Mouse (Mus musculus) gonadal fat pad, adult 2 months (tissue): ENCODE measurements around the gene Sycp2. TPM values are rescaled to one million over a fixed set of nuclear protein-coding genes. Genes with fewer than 3 reads are reported as not detected.

ENCODE experiments used
- DNase-seq: peaks from one replicate; pipeline ENCODE4 v3.0.0-alpha.2; 2012; ENCODE audit warnings: low read depth
- polyA plus RNA-seq: library from polyadenylated mRNA; depleted of rRNA; stranded (reverse); fragments of >200 nt; gene quantifications from 2 replicates; pipeline ENCODE4 v1.2.3, GENCODE M21; 2012; rRNA removed

Gene Sycp2
- 0.05 TPM in 2 replicates for polyA plus RNA-seq

- DNase-seq: no peak
Measured at GRCm38 (mm10) chr2:178407053-178407815, at the start of gene Sycp2. Gene Sycp2, minus strand, starts transcription at chr2:178407685.

- no peak for DNase-seq
Measured at GRCm38 (mm10) chr2:178454664-178455516, 47.4 kb upstream of the Sycp2 start.

- DNase-seq: no peak
Measured at GRCm38 (mm10) chr2:178450961-178451360, 43.5 kb upstream of the Sycp2 start.

GRCm38 (mm10) chr2:178450236-178450635 is 42.8 kb upstream of the Sycp2 start:
- no peak for DNase-seq

GRCm38 (mm10) chr2:178449386-178449785 is 41.9 kb upstream of the Sycp2 start:
- no peak for DNase-seq

GRCm38 (mm10) chr2:178437311-178437710 is 29.8 kb upstream of the Sycp2 start:
- no peak for DNase-seq

- no peak for DNase-seq
Measured at GRCm38 (mm10) chr2:178433903-178434302, 26.4 kb upstream of the Sycp2 start.

GRCm38 (mm10) chr2:178433495-178433894 is 26.0 kb upstream of the Sycp2 start:
- DNase-seq: no peak

GRCm38 (mm10) chr2:178430231-178430630 is 22.7 kb upstream of the Sycp2 start, which contains the start of gene Cdh26:
Gene Cdh26, plus strand, starts transcription at chr2:178430531.
- no peak for DNase-seq

- no peak for DNase-seq
Measured at GRCm38 (mm10) chr2:178429426-178429825, 21.9 kb upstream of the Sycp2 start.

GRCm38 (mm10) chr2:178428676-178429075 is 21.2 kb upstream of the Sycp2 start:
- no peak for DNase-seq

GRCm38 (mm10) chr2:178428183-178428582 is 20.7 kb upstream of the Sycp2 start:
- no peak for DNase-seq

GRCm38 (mm10) chr2:178427181-178427580 is 19.7 kb upstream of the Sycp2 start:
- DNase-seq: no peak

GRCm38 (mm10) chr2:178426229-178426628 is 18.7 kb upstream of the Sycp2 start:
- DNase-seq: no peak

GRCm38 (mm10) chr2:178423223-178423622 is 15.7 kb upstream of the Sycp2 start:
- DNase-seq: no peak

GRCm38 (mm10) chr2:178422186-178422585 is 14.7 kb upstream of the Sycp2 start:
- no peak for DNase-seq

GRCm38 (mm10) chr2:178421603-178422002 is 14.1 kb upstream of the Sycp2 start:
- no peak for DNase-seq

- no peak for DNase-seq
Measured at GRCm38 (mm10) chr2:178420576-178420975, 13.1 kb upstream of the Sycp2 start.

GRCm38 (mm10) chr2:178416970-178417369 is 9.5 kb upstream of the Sycp2 start:
- no peak for DNase-seq

- no peak for DNase-seq
Measured at GRCm38 (mm10) chr2:178416427-178416826, 8.9 kb upstream of the Sycp2 start.

- no peak for DNase-seq
Measured at GRCm38 (mm10) chr2:178415150-178415448, 7.6 kb upstream of the Sycp2 start.

GRCm38 (mm10) chr2:178414261-178415149 is 7.0 kb upstream of the Sycp2 start, which contains the start of the genes Ppp1r3d and Fam217b:
Gene Ppp1r3d, minus strand, starts transcription at chr2:178414472.
Gene Fam217b, plus strand, starts transcription at chr2:178414524.
- no peak for DNase-seq
